Mouse (Mus musculus): ENCODE data around the gene Gipc3. TPM values are rescaled to one million over a fixed set of nuclear protein-coding genes. Genes with fewer than 3 reads are reported as not detected.

The Gipc3 gene
- total RNA-seq, 2 experiments from 2014 or later, result 0.17 to 0.32 TPM

DNA sequence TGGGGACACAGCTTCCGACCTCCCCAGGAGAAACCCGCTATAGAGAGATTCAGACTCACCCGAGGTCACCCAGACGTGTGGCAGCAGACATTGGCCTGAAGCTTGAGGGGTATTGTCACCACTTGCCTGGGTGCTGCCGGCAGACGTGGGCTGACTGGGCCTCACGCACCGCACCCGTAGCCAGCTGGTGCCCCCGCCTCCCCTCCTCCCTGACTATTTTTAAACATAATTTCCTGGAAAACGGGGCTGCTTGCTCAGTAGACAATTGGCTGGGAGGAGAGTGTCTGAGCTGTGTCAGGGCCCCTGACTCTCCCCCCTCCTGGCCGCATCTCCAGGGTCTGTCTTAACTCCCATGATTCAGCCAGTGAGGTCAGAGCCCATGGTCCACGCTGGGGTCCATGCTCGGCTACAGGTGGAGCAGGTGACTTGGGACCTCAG lies 40.3 kb downstream of the Gipc3 start:
- ATAC-seq (replicated peaks; ENCODE audit: poor library complexity), result no peak

DNA sequence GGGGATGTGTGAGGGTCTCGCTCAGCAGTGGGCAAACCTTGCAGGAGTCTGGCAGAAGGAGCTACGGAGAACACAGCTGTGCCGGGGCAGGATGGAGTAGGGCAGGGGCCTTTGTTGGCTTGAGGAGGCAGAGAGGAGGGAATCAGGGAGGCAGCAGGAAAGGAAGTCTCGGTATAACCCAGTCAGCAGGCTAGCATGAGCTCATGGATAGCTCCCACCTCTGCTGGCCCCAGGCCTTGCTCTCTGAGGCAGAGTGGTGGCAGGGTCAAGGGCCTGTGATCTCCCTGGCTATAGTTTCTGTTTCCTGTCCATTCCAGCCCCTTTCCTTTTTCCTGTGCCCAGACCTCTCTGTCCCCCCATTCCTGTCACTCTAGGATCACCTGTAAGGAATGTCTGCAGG lies 40.8 kb downstream of the Gipc3 start:
- no peak for ATAC-seq (replicated peaks; ENCODE audit: poor library complexity)

DNA sequence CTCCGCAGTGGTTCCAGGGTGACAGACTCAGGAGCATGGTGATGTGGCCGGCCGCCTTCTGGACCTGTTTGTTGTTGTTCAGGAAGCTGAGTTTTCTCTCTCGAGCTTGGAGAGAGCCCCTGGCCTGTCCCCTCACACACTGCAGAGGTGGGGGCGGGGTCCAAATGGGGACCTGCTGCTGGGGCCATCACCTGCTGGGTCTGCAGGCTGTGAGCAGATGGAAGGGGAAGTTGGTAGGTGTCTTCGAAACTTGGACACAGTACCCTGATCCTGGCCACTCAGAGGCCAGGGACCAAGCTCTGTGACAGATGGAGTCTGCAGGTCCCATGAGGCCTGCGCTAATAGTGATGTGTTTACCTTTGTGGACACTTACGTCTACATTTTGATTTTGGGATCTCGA lies 41.7 kb downstream of the Gipc3 start:
- no peak for ATAC-seq (replicated peaks; ENCODE audit: poor library complexity)

DNA sequence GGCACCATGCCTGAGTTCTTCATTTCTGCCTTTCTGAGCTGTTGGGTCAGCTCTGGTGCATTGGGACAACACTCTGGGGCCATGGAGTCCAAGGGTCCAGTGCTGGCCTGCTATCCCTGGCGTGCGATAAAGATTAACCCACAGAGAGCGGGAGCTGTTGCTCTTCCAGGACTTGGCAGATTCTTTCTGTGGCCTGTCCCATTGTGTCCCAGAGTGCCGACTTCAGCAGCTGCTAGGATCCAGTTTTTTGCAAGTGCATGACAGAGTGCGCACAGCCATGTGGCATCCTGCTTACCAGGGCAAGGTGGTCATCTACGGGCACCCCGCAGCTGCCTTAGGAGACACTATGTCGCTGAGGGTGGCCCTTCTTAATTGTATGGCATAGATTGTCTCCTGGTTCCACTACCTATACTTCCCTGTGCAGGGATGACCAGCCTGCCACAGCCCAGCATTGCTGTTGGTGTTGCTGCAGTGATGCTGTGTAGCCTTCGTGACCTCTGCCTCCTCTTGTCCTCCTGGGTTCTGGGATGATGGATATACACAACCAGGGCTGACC lies 42.6 kb downstream of the Gipc3 start:
- ATAC-seq (replicated peaks; ENCODE audit: poor library complexity), result no peak

DNA sequence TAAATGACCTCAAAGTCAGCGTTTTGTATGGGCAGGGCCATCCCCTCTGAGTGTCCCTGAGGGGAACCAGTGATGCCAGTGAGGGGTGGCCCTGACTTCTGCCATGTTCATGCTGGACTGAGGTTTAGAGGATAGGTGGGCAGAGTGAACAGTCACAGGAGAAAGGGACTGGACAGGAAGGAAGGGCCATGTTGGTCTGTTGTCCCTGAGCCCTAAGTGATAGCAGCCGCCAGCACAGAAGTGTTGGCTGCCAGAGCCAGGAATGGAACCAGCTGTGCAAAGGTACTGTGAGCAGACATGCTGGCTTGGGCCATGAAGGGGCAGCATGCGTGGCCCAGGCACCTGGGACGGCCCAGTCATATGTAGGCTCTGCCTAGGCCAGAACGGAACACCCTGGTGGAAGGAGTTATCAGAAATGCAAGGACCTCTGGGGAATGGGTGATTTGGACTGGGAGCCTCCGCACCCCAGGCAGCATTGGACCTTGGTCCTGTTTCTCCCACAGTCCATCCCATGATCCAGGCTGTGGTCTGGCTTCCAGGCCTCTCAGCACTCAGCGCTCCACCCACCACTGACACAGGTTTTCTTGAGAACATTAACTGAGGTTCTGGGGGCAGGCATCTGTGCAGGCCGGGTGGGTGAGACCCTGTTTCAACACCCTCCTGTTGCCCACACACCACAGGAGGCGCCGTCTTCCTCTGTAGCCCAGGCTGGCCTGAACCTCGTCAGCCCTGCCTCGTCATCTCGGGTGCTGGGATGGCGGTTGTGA lies 43.3 kb downstream of the Gipc3 start:
- no peak for ATAC-seq (replicated peaks; ENCODE audit: poor library complexity)

DNA sequence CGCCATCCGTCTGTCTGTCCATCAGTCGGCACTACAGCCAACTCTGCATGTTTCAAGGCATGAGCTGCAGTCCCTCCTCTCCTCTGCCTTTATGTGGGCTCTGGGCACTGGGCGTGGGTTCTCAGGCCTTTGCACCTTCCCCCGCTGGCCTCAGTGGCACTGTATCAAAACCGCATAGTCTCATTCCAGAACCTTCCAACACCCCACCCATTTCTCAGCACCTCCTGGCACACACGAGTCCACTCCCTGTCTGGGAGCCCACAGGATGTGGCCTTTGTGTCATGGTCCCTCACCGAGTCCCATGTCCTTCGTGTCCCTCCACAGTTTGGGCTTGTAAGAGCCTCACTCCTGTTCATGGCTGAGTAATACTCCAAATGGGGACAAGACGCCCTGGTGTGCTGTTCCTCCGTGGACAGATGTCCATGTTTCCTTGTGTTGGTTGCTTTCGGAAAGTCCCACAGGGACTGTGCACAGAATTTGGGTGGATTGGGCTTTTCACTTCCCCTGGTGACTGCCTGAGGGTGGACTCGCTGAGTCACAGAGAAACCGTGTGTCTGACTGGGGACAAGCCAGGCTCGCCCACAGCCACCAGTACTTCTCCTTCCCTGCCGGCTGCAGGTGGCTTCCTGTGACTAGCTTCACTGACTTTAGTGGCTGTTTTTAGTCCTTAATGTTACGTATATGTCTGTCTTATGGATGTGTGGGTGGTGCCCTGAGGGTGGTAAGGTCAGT lies 44.5 kb downstream of the Gipc3 start:
- ATAC-seq (replicated peaks; ENCODE audit: poor library complexity), result peak; percentile 58

DNA sequence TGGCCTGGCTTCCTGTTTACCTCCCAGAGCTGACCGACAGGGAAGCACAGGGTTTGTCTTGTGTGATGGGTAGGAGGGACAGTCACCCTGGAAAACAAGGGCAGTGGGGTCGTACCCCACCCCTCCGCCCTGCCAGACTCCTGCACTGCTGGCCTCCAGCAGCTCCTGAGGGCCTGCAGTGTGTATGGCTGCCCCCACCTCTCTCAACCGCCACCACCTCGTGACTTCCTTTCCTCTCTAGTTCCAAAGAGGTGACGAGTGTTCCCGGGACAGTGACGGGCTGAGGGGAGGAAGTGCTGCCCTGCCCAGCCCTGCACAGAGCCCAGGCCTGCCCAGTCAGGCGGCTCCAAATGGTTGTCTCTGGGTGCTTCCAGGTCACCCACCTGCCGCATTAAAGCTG lies 45.2 kb downstream of the Gipc3 start:
- peak; percentile 57 for ATAC-seq (replicated peaks; ENCODE audit: poor library complexity)

DNA sequence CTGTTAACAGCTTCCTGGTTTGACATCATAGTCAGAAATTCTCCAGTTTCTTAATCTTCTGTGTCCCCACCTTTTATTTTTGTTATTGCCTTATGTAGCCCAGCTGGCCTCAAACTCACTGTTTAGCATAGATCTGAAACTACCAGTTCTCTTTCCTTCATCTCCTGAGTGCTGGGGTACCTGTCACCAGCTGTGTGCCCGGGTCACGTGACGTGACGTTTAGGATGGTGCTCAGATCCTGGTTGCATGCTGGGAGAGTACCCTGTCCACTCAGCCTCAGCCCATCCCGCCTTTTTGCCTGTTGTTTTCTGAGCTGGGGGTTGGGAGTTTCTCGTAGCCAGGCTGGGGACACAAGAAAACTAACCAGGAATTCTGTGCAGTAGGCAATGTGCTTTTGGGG lies 45.8 kb downstream of the Gipc3 start:
- ATAC-seq (replicated peaks; ENCODE audit: poor library complexity), result no peak

DNA sequence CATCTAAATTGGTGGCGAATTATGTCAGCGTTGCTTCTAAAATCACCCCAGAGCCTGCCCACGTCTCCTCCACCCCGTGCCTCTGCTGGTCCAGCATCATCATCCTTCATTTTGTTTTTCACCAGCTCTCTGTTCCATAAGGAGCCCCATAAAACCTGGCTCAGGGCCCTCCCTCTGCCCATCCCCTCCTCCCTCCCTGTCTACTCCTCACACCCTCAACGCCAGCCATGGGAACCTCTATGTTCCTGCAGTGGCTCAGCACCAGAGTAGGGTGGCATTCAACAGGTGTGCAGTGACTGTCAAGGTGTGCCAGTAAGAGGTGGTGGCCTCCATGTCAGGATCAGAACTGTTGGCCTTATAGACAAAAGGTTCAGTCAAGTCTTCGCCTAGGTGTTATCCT lies 47.9 kb downstream of the Gipc3 start:
- no peak for ATAC-seq (replicated peaks; ENCODE audit: poor library complexity)

DNA sequence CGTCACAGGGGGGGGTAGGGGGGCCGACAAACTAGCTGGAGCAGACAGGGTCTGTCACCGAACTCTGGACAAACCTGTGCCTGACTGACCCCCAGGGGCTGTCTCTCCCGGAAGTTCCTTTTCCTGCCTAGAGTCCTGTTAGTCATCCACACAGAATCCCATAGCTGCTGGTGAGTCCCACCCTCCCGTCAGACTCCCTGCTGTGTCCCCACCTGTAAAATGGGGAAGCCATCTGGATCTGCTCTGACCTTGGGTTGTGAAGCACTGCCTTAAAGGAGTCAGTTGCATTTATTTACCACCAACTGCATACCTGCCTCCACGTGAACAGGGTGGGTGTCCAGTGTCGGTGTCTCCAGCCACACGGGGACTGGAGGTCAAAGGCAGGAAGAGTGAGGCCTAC lies 48.6 kb downstream of the Gipc3 start:
- no peak for ATAC-seq (replicated peaks; ENCODE audit: poor library complexity)

DNA sequence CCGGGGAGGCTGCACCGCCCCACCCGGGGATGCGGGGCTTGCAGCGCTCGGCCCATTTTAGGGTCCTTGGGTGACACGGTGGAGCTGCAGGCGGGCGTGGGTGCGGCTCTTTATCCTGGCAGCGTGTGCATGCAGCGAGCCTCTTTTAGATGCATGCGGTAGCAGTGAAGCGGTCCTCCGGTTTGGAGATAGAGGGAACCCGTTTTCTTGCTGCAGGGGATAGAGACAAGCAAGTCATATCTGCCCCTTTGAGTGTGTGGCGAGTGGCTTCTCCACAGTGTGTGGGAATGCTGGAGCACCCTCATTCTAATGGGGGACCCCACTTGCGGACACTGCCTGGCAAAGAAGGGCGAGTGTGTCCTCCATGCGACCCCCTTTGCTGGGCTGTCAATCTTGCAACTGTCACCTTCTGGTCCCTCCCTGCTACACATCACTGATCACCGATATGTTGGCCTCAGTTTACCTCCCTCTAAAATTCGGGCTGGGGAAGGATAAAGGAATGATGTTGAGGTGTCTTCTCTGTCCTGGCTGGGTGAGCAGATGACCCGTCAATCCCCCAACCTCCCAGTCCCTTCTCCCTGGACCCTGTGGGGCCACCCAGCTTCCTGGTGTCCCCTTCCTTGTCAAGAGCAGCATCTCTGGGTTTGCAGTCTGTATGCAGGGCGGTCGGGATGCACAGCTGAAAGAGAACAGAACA lies 49.6 kb downstream of the Gipc3 start:
- ATAC-seq (replicated peaks; ENCODE audit: poor library complexity), result no peak

DNA sequence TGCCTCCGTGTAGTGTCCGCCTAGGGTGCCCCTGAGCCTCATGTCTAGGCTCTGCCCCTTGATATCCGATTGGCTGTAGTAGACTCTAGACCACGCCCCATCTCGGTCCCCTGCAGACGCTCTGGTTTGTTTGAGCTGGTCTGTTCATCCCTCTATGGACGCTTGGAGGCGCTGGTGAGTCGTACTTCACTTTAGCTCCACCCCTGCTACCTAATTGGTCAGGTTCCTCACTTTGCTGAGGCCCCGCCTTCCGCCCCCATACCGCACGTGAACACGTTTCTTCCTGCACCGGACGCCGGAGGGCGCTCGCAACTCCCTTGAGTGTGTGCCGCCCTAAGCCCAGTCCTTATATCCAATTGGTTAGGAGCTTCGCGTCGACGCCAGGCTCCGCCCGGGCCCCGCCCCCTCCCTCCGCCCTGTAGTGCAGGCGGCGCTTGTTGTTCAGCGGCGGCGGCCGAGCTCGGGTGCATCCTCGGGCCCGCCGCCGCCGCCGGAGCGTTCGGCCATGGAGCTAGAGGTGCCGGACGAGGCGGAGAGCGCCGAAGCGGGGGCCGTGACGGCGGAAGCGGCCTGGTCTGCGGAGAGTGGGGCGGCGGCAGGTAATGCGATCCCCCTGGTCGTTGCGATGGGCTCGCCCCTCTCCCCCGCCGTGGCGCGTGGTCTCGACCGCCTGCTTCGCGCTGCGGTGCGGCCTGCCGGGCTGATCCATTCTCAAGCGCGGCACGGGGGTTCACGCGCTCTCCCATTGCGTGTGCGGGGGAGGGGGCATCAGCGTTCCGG lies 50.3 kb downstream of the Gipc3 start, which contains the start of gene Pip5k1c:
Gene Pip5k1c, plus strand, starts transcription at position 410 of the 780 bp plus-strand sequence.
- ATAC-seq (replicated peaks; ENCODE audit: poor library complexity), result peak; percentile 76

DNA sequence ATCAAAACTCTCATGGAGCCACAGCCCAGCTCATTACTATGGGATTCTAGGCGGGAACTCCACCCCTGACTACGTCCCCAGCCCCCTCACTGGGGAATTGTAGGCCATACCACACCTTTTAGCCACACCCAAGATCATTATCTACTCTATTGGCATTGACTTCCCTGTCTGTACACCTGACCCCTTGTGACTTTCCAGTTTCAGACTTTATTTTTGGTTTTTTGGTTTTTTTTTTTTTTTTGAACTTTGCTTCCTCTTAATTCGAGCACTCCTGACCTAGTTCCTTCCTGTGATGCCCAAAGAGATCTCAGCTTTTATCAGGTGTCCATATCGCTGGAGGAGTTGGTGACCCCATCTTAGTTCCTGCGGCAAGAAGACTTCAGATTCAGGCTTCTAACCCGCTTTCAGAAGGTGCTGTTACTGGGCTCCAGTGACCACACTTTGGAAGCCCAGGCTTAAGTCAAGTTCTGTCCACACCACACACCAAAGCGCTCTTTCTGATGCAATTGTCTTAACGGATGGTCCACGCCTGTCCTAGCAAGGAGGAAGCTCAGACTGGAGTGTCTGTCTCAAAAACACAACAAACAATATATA lies 51.5 kb downstream of the Gipc3 start, which contains the start of gene Tjp3:
Gene Tjp3, minus strand, starts transcription at position 71 of the 594 bp plus-strand sequence.
- ATAC-seq (replicated peaks; ENCODE audit: poor library complexity), result no peak

DNA sequence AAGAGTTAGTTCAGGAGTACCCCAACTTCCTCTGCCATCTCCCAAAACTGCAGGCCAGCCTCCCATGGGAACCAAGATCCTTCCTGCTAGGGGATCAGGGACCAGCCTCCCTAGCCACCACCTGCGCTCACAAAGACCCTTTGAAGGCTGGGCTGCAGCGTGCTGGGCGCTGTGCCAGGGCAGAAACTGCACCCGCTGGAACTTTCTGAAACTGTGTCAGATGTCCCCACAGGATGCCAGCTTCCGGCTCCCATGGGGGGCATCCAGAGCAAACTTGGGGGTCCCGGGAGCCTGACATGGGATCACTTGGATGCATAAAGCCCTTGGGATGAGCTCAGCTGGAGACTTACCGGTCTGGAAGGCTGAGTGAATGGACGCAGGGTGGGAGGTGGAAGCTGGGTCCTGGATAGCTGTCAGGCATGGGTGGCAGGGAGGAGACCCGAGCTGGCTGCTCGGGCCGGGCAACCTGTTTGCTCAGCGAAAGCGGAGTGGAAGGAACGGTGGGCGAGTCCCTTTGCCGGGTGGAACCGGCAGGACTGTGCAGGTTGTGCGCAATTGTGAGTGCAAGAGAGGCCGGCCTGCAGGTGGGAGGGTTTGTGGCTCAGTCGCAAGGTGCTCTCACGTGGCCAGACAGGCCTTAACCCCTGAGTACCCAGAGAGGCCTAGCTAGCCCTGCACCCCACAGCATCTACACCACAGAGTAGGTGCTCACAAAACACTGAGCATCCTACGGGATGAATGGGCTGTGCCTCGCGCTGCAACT lies 52.2 kb downstream of the Gipc3 start:
- ATAC-seq (replicated peaks; ENCODE audit: poor library complexity), result no peak

DNA sequence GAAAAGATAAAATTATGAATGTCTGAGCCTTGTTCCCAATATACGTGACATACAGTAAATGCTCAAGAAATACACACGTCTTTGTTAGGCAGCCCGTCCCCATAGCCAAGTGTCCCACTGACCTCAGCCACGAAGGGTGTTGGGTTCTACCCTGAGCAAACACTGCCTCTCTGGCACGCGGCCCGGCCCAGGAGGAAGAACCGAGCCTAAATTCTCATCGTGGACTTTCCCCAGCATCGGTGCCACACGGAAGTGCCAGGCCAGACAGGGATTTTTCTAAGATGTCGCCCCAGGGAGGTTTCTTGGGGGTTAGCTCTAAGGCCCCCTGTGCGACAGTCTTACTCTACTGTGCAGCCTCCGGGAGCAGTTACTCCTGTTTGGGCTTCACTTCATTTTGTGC lies 53.3 kb downstream of the Gipc3 start:
- no peak for ATAC-seq (replicated peaks; ENCODE audit: poor library complexity)

DNA sequence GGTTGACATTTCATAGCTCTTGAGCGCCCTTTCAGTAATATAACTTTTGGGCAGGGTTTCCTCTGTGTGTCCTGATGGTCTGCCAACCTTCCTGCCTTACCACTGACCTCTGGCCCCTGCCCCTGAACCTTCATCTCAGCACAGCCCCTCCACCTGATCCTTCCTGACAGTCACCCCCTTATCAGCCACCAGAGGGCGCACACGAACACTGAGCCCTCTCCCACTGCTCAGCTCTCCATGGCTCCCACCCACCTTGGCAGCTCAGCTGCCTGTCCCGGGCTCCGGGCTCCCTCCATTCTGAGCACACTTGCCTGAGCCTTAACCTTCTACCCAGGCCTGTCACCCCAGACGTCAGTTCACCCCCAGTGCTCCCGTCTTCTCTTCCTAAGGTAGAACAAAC lies 53.8 kb downstream of the Gipc3 start:
- peak; percentile 23 for ATAC-seq (replicated peaks; ENCODE audit: poor library complexity)

DNA sequence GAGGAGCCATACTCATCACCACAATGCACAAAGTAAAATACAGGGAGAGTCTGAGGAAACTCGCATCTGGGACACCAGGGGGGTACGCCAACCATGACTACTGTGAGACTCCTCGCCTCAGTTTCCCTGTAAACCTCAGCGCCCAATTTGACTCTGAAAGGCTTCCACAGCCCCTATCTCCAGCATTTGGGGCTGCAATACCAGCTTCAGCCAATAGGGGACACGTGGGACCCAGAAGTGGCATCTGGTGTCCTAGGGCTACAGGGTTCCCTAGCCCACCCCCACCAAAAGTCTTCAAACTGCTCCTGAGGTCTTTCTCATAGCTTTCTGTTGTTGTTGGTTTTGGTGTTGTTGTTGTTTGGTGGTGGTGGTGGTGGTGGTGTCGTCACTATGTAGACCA lies 54.5 kb downstream of the Gipc3 start:
- ATAC-seq (replicated peaks; ENCODE audit: poor library complexity), result no peak

DNA sequence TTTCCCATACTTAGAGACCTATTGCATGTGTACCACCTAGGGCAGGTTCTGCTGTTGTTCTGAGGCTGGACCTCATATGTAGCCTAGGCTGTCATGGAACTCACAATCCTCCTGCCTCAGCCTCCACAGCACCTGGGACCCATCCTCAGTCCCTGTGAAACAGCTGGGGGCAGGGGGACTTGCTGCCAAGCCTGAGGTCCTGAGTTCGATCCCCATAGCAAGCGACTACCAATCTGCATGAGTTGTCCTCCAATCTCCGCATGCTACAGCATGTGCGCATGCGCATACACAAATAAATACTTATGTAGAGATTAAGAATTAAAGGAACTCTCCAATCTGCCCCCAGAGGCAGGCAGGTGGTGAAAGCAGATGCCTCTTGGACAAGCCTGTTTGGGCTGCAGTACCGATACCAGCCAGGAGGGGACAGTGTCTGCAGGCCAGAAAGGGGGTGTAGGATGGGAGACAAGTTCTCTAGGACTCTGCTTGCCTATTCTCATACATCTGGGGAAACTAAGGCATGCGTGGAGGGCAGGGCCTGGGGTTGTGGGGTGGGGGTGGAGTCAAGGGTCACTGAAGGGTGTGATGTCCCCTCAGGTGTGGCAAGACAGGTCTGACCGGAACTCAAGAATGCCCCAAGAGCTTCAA lies 55.4 kb downstream of the Gipc3 start:
- 0 out of 2 replicates have a peak, but pooled peaks have one; percentile 10 for ATAC-seq (replicated peaks; ENCODE audit: poor library complexity)

DNA sequence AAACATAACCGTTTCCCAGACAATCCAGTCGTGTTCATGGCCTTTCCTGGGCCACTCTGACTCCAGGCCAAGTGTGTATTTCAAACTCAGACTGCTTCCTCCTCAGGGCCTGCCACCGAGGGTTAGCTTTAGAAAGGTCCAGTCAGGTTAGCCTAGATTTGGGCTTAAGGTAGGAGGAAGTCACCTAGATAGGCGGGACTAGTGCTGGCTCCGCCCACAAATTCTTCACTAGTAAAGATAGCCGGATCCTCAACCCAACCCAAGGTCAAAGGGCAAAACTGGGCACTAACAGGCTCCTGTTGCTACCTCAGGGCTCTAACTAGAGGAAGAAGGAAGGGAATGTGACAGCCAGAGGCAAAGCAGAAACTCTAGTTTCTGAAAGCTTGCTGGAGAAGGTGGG lies 56.5 kb downstream of the Gipc3 start:
- no peak for ATAC-seq (replicated peaks; ENCODE audit: poor library complexity)
